Mouse (Mus musculus): ENCODE results near the gene Gab1.

Gene Gab1

DNA sequence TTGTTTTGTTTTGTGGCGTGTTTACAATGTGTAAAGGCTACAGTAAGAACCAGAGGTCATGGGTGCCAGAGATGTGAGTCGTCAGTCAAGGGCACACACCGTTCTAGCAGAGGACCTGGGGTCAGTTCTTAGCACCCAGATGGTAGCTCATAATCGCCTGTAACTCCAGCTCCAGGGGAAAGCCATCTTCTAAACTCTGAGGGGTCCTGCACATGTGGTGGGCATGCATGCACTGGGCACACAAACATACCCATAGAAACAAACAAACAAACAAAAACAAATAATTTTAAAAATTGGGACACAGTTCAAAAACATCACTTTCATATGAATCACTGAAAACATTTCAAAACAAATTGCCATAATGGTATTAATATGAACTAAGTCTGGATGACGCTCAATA is 69.9 kb downstream of the Gab1 start:
- DNase-seq (ENCODE audit: low spot score) = no peak

GRCm38 (mm10) chr8:80807807-80808505 is 72.4 kb downstream of the Gab1 start:
- DNase-seq (ENCODE audit: low spot score) = peak; percentile 17

DNA sequence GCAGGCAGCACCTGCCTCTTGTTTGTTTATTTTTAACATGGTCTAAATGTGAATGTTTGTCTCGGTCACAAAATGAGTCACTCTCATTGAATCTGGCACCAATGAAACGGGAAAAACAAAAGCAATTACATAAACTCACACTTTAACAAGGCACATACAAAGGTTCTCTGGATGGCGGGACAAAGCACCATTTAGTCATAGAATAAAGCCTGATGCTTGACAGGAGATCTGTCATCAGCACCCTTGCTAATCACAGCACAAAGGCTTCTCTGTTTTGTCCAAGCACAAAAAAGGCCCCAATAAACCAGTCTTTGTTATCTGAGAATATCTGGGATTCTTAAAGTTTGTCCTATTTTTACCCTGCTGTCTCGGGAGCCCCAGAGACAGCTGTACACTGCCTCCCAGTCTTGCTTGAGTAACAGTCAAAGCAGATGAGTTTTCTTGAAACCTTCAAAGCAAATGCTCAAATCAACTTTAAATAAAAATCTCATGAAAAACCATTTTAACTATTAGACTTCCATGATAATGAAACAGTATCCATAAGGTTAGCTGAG is 76.2 kb downstream of the Gab1 start:
- peak; percentile 65 for DNase-seq (ENCODE audit: low spot score)

- DNase-seq (ENCODE audit: low spot score) = no peak
Measured at GRCm38 (mm10) chr8:80798778-80799177, 81.5 kb downstream of the Gab1 start.

DNA sequence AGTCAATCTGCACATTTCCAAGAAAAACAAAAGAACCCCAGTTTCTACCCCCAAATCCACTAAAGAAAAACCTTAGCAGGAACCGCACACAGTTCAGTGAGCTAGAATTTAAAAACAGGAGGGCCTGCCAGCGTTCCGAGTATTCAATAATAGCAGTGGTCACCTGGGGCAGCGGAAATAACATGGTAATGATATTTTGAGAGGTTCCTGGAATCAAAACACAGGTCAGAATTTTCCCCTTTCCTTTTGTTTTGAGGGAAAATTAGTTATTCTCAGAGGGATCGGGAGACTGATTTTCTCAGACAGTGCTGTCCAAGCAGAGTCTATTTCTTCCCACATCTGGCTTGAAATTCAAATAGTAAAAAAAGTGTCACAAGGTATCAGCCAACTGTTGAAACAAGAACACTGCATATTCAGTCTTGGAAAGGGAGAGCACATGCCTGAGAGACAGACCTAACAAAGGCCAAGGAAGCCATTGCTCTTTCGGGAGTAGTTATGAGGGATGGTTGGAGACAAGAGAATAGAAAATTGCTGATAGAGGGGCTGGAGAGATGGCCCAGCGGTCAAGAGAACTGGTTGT is 82.0 kb downstream of the Gab1 start:
- no peak for DNase-seq (ENCODE audit: low spot score)

DNA sequence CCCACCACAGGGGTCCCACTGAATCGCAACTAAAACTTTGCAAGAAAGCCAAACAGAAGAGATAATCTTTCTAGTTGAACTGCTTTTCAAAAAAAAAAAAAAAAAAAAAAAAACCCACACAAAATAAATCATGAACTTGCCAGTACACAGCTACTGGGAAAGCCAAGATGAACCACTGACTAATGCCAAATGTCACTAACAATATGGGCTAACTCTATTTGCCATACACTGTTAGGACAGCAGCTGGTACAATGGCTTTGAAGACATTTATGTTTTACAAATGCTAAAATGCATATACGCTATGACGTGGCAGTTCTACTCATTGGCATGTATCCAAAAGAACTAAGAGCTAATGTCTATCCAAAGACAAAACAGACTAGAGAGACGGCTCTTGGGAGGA is 84.2 kb downstream of the Gab1 start:
- DNase-seq (ENCODE audit: low spot score) = no peak

GRCm38 (mm10) chr8:80794585-80795509 is 85.5 kb downstream of the Gab1 start:
- DNase-seq (ENCODE audit: low spot score) = no peak

GRCm38 (mm10) chr8:80793791-80794515 is 86.4 kb downstream of the Gab1 start:
- no peak for DNase-seq (ENCODE audit: low spot score)

DNA sequence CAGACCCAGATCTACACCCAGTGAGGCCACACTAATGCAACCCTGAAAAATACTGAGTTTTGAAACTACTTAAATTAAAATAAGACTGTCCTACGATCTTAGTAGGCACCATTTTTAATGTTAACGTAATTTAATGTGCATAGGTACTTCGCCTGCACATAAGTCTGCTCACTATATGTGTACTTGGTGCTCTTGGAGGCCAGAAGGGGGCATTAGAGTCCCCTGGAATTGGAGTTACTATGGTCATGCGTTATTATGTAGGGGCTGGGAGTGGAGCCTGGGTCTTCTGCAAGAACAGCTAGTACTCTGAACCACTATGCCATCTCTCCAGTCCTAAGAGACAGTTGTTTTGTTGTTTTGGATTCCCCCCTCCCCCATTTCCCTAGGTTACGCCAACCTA is 88.1 kb downstream of the Gab1 start:
- DNase-seq (ENCODE audit: low spot score) = no peak

DNA sequence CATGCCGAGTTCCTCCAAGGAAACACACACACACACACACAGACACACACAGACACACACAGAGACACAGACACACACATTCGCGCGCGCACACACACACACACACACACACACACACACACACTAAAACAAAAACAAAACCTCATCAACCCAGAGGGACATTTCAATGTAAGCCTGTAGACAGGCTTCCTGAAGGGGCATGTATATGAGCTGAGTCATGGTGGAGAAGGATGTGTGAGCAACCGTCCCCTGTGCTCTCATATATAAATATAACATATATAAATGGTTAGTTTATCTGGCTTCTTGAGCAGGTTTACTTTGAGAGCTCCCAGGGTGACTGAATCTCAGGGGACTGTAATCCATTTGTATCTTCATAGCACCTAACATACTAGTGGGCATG is 91.0 kb downstream of the Gab1 start:
- DNase-seq (ENCODE audit: low spot score) = no peak

DNA sequence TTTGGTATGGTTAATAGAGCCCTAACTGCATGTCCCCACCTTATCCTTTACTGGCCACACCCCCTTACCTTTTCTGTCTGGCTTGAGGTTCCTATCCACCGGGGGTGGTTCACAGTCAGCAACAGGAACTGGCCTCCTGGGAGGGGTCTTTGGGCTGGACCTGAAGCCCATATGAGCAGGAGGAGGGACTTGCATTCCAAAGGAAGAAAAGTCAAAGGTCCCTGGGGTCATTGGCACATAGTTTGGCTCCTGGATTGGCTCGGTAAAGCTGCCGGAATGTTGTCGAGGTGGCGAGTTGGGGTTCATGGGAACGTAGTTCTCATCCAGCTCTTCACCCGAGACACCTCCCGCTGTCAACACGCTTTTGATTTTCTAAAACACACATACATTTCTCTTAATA is 95.8 kb downstream of the Gab1 start:
- DNase-seq (ENCODE audit: low spot score) = no peak

DNA sequence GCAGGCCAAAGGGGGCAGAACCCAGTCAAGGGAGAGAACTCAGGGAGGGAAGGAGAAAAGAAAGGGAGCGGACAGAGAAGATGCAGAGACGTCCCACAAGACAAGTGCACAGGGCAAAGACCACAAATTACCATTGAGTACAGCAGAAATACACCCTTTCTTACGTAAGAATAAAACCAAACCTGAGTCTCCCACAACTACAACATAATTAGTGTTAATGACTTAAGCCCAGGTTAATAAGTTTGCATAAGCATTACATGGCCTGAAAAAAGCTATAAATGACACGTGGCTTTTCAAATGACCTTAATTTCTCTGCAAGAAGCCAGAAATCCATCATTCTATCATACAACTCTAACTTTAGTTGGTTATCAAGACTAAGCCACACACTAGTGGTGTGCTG is 97.0 kb downstream of the Gab1 start:
- DNase-seq (ENCODE audit: low spot score) = no peak

DNA sequence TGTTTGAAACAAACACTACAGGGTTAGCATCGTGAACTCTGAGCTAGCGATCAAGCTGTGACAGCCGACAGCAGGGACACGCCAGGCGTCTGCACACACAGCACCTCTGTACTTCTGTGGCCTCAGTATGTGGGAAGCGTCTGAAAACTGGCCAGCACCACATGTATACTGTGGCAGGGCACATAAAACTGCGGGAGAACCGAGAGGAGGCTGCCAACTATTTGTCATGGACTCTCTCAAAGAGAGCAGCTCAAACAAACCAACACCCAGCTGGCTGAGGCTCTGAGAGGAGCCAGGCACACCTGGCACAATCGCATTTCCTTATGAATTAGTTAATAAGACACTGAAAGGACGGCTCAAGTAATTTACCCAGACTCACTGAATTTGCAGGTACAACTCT is 99.0 kb downstream of the Gab1 start:
- DNase-seq (ENCODE audit: low spot score) = no peak

- DNase-seq (ENCODE audit: low spot score) = no peak
Measured at GRCm38 (mm10) chr8:80780271-80780670, 100.0 kb downstream of the Gab1 start.

DNA sequence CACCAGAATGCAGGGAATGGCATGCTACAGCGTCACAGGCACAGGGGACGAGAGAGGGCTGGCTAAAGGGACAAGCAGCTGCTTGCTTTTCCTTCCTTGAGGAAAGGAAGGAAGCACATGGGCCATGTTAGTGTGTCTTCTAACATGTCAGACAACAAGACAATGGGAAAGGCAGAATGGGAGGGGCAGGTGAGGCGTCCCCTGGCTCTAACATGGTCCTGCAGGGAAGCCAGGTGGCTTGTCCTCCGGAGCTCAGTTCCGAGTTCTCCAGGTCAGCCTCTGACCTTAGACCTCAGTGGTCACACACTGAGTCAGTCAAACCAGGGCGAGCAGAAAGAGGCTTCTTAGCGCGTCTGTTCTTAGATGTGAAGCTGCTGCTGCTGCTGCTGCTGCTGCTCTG is 103.9 kb downstream of the Gab1 start:
- DNase-seq (ENCODE audit: low spot score) = no peak

- no peak for DNase-seq (ENCODE audit: low spot score)
Measured at GRCm38 (mm10) chr8:80772732-80773460, 107.4 kb downstream of the Gab1 start.

- DNase-seq (ENCODE audit: low spot score) = no peak
Measured at GRCm38 (mm10) chr8:80768451-80768850, 111.9 kb downstream of the Gab1 start.

DNA sequence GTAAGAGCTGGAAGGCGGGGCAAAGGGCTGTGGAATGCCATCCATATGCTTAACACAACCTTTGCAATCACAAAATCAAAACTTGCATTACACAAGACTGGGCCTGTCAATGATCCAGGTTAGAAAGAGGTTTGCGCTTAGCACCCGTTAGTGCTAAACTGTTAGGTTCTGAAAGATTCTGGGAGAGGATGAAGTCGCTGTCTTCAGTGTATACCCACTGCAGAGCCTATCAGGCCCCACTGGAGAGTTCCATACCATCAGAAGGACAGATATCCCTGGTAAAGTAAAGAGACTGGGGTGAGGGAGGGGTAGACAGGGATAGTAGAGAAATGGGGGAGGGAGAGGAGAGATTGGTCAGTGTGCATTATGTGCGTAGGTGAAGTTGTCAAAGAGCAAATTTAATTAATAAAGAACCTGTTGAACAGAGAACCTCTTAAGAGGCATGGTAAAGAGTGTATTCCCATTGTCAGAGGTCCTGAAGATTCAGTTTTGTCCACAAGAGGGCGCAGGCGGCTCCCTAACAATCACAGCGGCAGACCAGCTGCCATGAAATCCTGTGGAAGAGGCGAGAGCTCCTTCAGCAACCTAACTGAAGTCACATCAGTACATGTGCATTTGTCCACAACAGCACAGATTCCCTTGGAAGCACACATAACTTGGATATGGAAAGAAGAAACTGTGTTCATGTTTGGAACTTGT is 127.2 kb downstream of the Gab1 start:
- peak; percentile 68 for DNase-seq (ENCODE audit: low spot score)

GRCm38 (mm10) chr8:80752429-80752828 is 127.9 kb downstream of the Gab1 start:
- no peak for DNase-seq (ENCODE audit: low spot score)

- DNase-seq (ENCODE audit: low spot score) = no peak
Measured at GRCm38 (mm10) chr8:80749091-80749490, 131.2 kb downstream of the Gab1 start.

DNA sequence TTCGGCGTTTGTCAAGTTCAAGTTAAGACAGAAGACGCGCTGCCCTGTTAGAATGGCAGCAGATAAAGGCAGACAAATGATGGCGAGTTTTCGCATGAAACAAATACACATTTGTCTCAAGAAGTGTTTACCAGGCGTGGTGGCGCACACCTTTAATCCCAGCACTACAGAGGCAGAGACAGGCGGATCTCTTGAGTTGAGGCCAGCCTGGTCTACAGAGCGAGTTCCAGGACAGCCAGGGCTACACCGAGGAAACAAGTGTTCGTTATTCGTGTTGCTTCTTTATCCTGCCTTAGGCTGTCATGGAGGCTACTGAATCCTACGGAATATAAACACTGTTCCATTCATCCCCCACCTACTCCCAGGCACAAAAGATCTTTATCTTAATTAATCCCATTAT is 140.4 kb downstream of the Gab1 start:
- DNase-seq (ENCODE audit: low spot score) = no peak
